ENCODE assay signal across 8 mouse cellular contexts in genomic region chr9:100470936-100471604, GRCm38 (mm10). TPM values are rescaled to one million over a fixed set of nuclear protein-coding genes. Genes with fewer than 3 reads are reported as not detected.
DNase-seq lines count a peak whose midpoint lies in the region; ATAC-seq lines count a peak whose summit lies in the region.

No protein-coding gene starts in this region.

- no peak overlapping the region for H3K4me2 ChIP-seq in heart, embryonic 15.5 days
- H3K4me2 ChIP-seq in lung, embryonic 16.5 days (ENCODE audit: low read depth, low read length), result no peak overlapping the region

- peak; percentile 48 for ATAC-seq in heart, embryonic 15.5 days (replicated peaks; ENCODE audit: insufficient number of reproducible peaks, insufficient read depth, low FRiP score, low read depth)
- peak; percentile 78 for ATAC-seq in lung, embryonic 16.5 days (ENCODE audit: low read depth)

- no peak overlapping the region for H3K4me3 ChIP-seq in heart, embryonic 15.5 days
- H3K4me3 ChIP-seq in lung, embryonic 16.5 days (ENCODE audit: low read length), result no peak overlapping the region

- no peaks in the 10 kb centered on the region for H3K9me3 ChIP-seq in heart, embryonic 15.5 days (replicated peaks)
- no peaks in the 10 kb centered on the region for H3K9me3 ChIP-seq in lung, embryonic 16.5 days (ENCODE audit: control insufficient read depth, low read length)

- H3K27ac ChIP-seq in heart, embryonic 15.5 days, result peak overlapping the region; percentile 27
- peak overlapping the region; percentile 23 for H3K27ac ChIP-seq in lung, embryonic 16.5 days (ENCODE audit: low read length)

- 51% methylated on average over 8 of the region's 8 CpGs for WGBS in heart, embryonic 15.5 days
- 53% methylated on average over 8 of the region's 8 CpGs for WGBS in lung, embryonic 16.5 days

- H3K9ac ChIP-seq in heart, embryonic 15.5 days, result no peak overlapping the region
- H3K9ac ChIP-seq in lung, embryonic 16.5 days (ENCODE audit: low read length), result no peak overlapping the region

- H3K27me3 ChIP-seq in heart, embryonic 15.5 days, result no peaks in the 10 kb centered on the region
- H3K27me3 ChIP-seq in lung, embryonic 16.5 days (ENCODE audit: control insufficient read depth, insufficient read depth, low read depth, low read length), result no peaks in the 10 kb centered on the region

- H3K36me3 ChIP-seq in heart, embryonic 15.5 days, result no peaks in the 10 kb centered on the region
- peaks cover under 1% of the 10 kb centered on the region; the same call in 1 of the 2 replicates for H3K36me3 ChIP-seq in lung, embryonic 16.5 days (ENCODE audit: control insufficient read depth, insufficient read depth, low read length)

- peaks cover 15% of the 10 kb centered on the region for H3K4me1 ChIP-seq in heart, embryonic 15.5 days (replicated peaks)
- peaks cover 10% of the 10 kb centered on the region for H3K4me1 ChIP-seq in lung, embryonic 16.5 days (replicated peaks; ENCODE audit: control insufficient read depth, insufficient read depth, low read length)

- peak; percentile 46 to 58 for DNase-seq in layer of hippocampus, postnatal 14 days (ENCODE audit: low spot score in 2 of 2)
- no peak for DNase-seq in layer of hippocampus, adult 9-10 months (ENCODE audit: low spot score)
- peak; percentile 99 for DNase-seq in cerebellum, adult 9-11 months
- DNase-seq in spleen, postnatal 36 days (ENCODE audit: low spot score in 2 of 2), result no peak
- DNase-seq in left cerebral cortex, adult 8-10 months (ENCODE audit: low spot score in 2 of 2), result no peak
- DNase-seq in layer of hippocampus, adult 18-20 months (ENCODE audit: low spot score in 2 of 2), result no peak

RNA-seq across cellular contexts. Expression of gene Il20rb, which starts 15.5 kb away (rescaled TPM):
- total RNA-seq in layer of hippocampus, postnatal 14 days (2021), result 1 to 10 TPM; 1.3 to 1.5 TPM
- polyA plus RNA-seq in heart, embryonic 15.5 days (2015; fragmentation: Nextera tagmentation; extraction: Ambion mirVana), result 0.88 and 1.9 TPM in 2 replicates
- polyA plus RNA-seq in lung, embryonic 16.5 days (2015; fragmentation: Nextera tagmentation; extraction: Ambion mirVana), result 1.5 TPM in 2 replicates
- under 1 TPM; 0.30 to 0.74 (median 0.48) TPM for total RNA-seq in left cerebral cortex, adult 8-10 months (2022)
- 1 to 10 TPM; 3.9 to 4.2 TPM for total RNA-seq in layer of hippocampus, adult 18-20 months (2021)

Comparison
In these comparisons a context has a peak if more than half of its experiments do, and no peak if none do; other contexts are left out.
1. DNase-seq: peak in layer of hippocampus, postnatal 14 days (2 of 2) and cerebellum, adult 9-11 months (single experiment); none in layer of hippocampus, adult 9-10 months (single experiment), spleen, postnatal 36 days (0 of 2), left cerebral cortex, adult 8-10 months (0 of 2) and layer of hippocampus, adult 18-20 months (0 of 2).